Mouse (Mus musculus) megakaryocyte, adult 5-6 weeks (primary cell): ENCODE measurements around the gene Armcx5. TPM values are rescaled to one million over a fixed set of nuclear protein-coding genes. Genes with fewer than 3 reads are reported as not detected.
"Not testable (repeated sequence)": the region's sequence is repeated elsewhere in the genome, so short reads cannot be mapped to it uniquely, and the experiment has no call there.

ENCODE experiments used
- ATAC-seq: 2 replicates; pipeline ENCODE4 v1.8.0; 2016; ENCODE audit warnings: mild to moderate bottlenecking, inconsistent platforms; ENCODE audit not compliant: poor library complexity, severe bottlenecking
- total RNA-seq, 2 experiments: library from RNA; stranded (forward) in 1 of 2; stranded (reverse) in 1 of 2; fragments of 153-499, 151-499 nt in 1 of 2; fragments of 221-1000, 200-1000 nt in 1 of 2; gene quantifications; 2 replicates each; pipeline versions ENCODE4 v1.2.3 to v1.2.4; 2015 to 2017

Gene Armcx5
- total RNA-seq (2015) (7.8 and 9.6 TPM in 2 replicates), total RNA-seq (2017) (6.6 and 9.1 TPM in 2 replicates)

DNA sequence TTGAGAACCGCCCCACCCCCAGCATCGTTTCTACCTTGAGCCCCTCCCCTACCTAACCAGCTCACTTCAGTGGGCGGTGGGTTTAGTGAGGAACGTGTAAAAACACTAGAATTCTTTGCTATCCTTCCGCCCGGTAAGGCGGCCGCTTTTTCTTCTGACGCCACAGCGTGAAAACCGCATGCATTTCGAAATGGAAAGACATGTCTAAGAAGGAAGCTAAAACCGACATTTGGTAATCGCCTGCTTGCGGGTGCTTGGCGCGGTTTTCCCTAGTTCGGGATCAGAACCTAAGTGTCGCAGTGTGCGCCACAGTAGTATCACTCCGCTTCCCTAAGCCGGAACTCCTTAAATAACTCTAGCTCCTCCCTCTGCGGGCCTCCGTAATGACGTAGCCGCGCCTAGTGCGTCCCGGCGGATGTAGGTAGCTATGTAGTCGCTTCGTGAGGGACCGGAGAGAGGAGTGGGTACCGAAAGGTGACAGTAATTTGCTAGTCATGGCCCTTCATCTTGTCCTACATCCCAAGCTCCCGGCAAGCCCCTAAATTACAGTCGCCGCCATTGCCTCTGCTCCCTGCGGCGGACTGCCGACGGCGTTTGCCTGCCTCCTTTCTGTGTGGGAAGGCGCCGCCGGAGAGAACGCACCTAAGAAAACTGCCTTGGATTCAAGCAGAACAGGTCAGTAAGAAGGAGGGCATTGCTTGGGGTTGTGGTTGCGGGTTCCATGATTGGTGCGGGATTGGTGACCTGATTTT, at the start of gene Armcx5, which contains the start of gene Gprasp1:
Gene Armcx5, plus strand, starts transcription at position 430 of the 752 bp plus-strand sequence.
Gene Gprasp1, plus strand, starts transcription at position 430 of the 752 bp plus-strand sequence.
- peak; percentile 98 for ATAC-seq

DNA sequence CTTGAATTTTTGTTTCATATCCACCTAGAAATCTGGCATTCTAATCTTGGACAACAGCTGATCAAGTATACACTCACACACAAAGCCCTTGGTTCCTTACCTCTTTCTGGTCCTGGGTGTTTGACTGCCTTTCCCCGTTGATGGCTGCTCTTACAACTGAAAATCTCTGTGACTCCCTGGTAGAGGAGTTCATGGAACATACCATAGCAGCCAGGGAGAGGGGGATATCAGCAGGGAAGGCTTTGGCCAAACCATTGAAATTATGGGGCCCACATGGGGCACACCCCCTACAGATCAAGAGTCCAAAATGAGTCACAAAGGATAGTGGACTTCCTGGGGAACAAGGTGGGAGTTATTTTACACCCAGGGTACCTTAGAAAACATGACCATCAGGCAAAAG, 48.9 kb upstream of the Armcx5 start, which contains the start of gene Tcp11x2:
Gene Tcp11x2, minus strand, starts transcription at position 158 of the 400 bp plus-strand sequence.
- ATAC-seq, result no peak

DNA sequence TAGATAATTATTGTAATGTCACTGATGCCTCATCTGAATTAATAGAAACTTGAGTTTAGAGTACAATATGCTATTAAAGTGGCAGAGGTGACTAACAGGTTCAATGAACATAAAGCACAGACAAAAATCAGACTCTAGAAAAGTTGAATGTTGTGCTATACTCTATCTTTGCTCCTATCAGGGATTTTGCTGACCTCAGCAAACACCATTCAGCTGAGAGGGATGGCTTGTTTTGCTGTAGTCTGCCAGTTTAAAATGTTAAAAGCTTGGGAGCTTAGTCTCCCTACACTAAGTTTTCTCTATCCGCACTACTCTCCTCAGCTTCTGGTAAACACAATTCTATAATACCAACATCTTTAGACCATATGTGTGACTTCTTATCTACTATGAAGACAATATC, 39.4 kb upstream of the Armcx5 start:
- ATAC-seq, result no peak

DNA sequence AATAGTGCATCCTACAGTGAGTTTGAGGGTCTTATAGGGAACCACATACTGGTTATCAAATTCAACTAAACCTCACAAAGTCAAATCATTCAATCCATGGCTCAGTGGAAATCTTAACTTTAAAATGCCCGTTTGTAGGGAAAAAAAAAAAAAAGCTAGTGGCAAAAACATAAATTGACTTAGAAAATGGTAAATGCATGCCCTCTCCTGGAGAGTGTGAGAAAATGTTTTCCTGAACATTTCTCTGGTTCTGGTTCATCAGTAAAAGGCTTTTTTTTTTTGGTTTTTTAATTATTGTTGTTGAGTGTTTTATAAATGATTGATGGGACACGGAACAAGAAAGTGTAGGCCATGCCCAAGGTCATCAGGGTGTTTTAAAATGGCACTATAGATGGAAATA, 38.2 kb upstream of the Armcx5 start:
- no peak for ATAC-seq

DNA sequence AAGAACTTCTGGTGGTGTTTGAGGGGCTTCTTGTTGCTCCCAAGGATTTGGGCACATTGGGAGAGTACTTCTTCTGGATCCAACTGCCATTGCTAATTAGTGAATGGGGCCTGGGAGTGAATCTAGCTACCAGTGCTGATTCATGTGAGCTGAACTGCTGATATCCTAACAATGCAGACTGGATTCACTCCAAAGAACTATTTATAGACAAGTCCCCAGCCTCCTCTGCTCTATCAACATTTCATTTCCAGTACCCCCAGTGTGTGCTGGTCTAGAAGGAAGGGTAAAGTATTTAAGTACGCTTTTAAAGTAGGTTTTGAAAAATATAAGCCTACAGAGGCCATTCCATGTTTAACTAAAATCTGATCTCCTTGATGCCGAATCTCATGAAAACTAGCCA, 29.7 kb upstream of the Armcx5 start:
- no peak for ATAC-seq

DNA sequence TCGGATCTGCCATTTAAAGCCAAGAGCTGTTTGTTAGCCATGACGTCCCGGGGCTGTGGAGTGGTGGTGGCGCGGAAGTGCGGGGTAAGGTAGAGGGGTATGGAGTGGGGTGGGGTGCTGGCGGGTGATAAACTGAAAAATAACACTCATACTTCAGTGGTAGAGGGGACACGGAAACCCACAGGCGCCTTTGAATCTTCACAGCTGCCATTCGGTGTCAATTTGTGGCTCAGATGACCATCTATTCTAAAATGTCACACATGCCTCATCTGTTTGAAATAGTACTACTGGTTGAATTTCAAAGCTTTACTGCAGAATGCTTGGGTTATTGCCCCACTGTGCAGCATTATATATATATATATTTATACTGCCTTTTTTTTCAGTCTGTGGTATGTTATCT, 17.4 kb upstream of the Armcx5 start, which contains the start of gene Tmsb15a:
Gene Tmsb15a, minus strand, starts transcription at position 101 of the 400 bp plus-strand sequence.
- ATAC-seq, result no peak

DNA sequence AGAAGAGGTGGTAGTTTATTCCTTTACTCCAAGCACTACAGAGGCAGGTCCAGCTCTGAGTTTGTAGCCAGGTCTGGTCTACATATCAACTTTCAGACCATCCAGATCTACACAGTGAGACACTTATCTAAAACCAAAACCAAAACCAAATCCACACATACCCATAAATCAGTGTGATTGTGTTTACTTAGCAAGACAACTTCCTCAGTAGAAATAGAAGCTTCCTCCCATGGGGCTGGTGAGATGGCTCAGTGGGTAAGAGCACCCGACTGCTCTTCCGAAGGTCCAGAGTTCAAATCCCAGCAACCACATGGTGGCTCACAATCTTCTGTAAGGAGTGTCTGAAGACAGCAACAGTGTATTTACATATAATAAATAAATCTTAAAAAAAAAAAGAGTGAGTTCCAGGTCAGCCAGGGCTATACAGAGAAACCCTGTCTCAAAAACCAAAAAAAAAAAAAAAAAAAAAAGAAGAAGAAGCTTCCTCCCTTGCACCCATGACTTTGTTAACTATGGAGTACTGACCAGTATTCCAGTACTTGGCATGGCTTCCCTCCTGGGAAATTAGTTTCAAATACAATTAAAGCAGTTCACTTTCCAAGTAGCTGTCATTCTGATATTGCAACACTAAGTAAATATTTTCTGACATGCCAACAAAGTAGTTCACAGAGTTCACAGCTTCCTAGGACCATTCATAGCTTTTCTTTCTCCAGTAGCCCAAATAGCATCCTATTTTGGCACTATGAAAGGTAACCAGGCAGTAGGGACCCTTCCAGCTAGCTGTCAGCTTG, 3.6 kb upstream of the Armcx5 start:
- ATAC-seq, result no peak

DNA sequence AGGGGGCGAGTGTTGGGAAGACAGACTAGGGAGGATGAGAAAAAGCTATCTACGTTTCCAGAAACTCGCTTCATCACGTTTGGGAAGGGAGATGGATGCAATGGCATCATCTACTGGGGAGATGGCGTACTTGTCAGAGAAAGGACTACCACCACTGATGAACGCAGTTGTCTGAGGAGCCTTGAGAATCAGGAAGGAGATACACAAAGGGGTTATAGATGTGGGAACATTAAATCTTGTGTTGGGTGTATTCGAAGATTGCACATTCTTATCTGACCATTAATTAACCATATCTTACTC, 473 bp downstream of the Armcx5 start:
- ATAC-seq, result peak; percentile 22

DNA sequence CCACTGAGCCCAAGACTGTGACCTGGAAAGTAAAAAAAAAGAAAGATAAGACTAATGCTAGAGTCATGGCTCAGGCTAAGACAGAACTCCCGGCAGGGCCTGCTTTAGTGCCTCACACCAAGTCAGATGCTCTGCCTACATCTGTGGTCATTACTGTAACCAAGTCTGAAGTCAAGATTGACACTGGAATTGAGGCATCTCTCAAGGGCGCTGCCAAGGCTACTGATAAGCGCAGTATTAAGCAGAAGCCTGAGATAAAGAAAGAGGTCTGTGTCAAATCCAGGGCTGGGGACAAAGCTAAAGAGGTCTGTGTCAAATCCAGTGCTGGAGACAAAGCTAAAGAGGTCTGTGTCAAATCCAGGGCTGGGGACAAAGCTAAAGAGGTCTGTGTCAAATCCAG, 2.8 kb downstream of the Armcx5 start:
- not testable (repeated sequence) for ATAC-seq

DNA sequence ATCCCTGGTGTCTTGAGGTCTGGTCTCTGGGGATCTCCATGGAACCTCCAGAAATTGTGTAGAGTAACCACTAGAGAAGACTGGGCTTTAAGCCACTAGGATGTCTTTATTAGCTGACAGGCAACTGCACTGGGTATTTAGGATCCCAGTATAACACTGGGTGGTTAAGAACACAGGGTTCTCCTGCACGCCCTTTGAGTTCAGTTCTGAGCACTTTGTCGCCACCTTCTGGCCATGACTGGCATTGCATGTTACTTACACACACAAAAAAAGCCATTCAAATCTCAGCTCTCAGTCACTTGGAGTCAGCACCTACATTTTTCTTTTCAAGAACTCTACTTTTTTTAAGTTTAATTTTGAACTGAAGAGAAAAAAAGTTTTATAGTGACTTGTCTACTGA, 10.3 kb downstream of the Armcx5 start:
- peak; percentile 92 for ATAC-seq

DNA sequence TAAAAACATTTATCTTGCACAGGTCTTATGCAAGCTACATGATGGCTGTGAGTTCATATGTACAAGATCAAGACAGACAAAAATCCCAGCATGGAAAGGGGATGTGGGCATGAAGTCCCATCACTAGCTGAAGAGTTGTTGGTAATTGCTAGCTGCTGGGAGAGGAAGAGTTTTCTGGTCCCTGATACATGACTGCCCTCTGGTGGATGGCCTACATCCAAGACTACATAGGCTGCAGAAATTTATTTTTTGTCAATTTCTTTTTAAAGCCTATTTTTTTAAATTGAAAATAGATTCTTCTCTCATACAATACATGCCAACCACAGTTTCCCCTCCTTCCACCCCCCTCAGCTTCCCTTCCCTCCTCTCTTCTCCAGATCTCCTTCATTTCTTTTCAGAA, 19.2 kb downstream of the Armcx5 start:
- ATAC-seq, result no peak

DNA sequence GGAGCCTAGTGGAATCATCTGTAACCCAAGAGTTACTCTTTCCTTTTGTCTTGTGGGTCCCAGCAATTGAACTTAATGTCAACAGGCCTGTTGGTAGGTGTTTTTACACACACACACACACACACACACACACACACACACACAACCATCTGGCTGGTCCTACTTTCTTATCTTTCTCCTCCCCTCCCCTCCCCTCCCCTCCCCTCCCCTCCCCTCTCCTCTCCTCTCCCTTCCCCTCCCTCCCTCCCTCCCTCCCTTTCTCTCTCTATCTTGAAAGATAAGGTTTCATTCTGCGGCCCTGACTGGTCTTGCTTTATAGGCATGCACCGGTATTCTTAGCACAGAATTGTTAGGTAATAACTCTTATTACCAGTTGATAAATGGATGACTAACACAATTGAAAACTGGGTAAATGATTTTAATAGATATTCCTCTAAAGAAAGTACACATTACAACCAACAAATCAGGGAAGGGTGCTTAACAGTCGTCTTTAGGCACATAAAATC, 25.6 kb downstream of the Armcx5 start:
- no peak for ATAC-seq

DNA sequence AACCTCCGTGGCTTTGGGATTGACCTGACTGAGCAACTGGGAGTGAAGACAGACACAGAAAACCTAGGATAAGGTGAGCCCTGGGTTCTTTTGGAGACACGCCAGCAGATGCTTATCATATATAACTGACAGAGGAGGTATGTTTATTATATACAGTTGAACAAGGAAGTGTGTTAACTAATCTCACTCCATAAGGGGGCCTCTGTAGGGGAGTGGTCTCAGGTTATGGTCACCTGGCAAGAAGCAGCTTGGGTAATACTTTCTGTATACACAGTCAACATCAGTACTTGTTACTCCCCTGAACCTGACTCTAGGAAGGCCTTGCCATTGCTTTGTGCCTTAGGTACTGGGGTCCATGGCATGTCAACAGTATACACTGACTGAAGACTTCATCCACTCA, 26.0 kb downstream of the Armcx5 start:
- no peak for ATAC-seq

DNA sequence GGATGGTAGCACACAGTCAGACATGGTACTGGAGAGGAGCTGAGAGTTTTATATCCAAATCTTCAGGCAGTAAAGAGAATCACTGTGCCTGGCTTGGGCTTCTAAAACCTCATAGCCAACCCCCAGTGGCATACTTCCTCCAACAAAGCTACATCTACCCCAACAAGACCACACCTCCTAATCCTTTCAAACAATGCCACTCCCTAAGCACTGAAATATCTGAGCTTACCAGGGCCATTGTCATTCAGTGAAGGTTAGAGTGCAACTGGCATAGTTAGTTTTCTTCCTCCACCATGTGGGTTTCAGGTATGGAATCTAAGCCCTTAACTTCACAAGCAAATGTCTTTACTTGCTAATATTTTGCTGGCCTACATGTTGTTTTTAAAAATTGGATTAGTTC, 49.0 kb downstream of the Armcx5 start:
- no peak for ATAC-seq

DNA sequence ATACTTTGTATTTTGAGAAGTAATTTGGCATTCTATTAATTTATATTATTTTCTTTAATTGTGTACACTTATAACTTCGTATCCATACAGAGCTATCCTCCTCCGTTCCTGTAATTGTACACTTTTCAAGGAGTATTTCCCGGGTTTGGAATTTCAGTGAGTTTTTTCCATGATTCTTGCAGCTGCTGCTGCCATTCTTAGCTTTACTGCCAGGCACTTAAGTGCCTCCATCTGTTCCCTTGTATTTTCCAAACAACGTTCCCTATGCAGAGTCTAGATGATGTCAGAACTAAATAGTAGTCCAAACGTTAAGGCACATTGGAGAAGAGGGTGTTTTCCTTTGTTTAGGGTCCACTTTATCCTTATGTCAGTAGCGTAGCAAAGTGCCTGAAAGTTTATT, 49.8 kb downstream of the Armcx5 start:
- no peak for ATAC-seq

DNA sequence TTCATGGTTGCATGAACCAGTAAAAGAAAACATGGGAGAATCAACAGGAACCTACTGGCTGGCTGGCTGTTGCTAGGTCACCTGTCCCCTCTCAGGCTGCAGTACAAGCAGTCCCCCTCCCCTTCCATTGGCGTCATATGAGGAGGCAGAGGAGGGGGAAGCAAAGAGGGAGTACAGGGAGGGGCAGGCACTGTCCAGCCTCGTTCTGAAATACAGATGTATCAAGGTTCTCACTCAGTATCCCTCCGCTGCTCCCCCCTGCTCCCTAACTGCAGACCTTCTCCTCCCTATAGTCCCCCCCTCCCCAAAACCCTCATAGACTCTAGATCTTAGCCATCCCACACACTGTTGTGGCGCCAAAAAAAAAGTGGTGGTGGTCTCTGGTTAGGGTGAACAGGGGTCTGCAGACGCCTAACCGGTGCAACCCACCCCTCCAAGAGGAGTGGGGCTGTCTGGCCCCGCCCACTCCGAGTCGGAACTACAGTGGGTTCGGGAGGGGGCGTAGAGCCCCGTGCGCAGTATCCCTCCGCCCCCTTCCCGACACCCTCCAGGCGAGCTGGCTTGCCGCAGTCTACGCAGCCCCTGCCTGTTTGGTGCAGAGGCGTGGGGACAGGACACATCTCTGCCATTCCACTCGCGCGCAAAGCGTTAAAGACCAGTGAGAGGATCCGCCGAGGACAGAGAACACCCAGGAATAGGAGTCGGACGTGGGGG, 53.2 kb downstream of the Armcx5 start:
- ATAC-seq, result peak; percentile 43

DNA sequence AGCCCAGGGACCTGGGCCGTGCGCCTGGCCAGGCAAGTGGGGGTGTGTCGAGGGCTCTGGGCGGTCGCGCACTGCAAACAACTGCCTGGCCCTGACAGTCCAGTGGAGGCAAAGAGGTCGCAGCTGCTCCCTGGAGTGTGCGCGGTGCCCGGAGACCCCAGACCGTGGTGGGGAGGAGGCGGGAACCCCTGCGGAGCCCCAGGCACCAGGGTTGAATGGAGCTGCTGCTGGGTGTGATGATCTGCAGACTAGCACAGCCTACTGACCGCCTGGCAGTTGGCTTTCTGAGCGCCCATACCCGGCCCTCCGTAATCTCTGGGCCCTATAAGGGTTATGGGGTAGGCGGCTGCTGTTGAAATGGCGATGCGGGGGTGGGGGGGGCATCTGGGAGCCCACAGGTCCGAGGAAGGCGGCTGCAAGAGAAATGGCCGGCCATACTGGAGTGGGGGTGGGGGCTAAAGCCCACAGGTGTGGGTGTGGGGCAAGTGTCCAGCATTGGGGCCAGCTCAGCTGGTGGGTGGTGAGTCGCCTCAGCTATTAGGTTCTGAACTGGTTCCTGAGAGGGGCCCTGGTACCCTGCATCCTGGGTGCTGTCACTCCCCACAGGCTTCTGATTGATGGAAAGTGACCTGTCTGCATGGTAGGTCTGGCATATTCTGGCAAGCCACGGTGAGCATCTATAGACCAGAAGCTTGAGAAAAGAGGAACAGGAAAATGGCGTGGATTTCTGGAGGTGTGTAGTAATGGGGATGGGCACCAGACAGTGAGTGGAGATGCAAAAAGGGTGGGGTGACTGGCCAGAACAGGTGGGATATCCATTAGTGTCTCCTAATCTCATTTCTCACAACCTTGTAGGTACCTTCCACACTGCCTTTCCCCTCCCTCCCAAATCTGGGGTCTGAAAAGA, 54.0 kb downstream of the Armcx5 start:
- peak; percentile 47 for ATAC-seq
